Mouse (Mus musculus) left cerebral cortex, adult 6 months (tissue): Measurements from ENCODE around the gene Grin2a. TPM values are rescaled to one million over a fixed set of nuclear protein-coding genes. Genes with fewer than 3 reads are reported as not detected.

Experiments used
- long read RNA-seq, 2 experiments: library from polyadenylated mRNA; unstranded; transcript quantifications; one replicate each; pipeline ENCODE4 v2.0.0; 2019 to 2020
- polyA plus RNA-seq: library from polyadenylated mRNA; unstranded; fragments of <200 nt; fragmentation: Nextera tagmentation; gene quantifications from 2 replicates; pipeline ENCODE4 v1.2.3, GENCODE M21; 2021

Grin2a gene
- 22.2 and 23.3 TPM in 2 replicates for polyA plus RNA-seq
- long read RNA-seq, experiment 1, partial matches to known transcripts: 4 of 60 reads
- long read RNA-seq, experiment 1, other reads (novel, unspliced or antisense): 55 of 60 reads
- long read RNA-seq, experiment 2, partial matches to known transcripts: 1 of 71 reads
- long read RNA-seq, experiment 2, other reads (novel, unspliced or antisense): 70 of 71 reads

DNA sequence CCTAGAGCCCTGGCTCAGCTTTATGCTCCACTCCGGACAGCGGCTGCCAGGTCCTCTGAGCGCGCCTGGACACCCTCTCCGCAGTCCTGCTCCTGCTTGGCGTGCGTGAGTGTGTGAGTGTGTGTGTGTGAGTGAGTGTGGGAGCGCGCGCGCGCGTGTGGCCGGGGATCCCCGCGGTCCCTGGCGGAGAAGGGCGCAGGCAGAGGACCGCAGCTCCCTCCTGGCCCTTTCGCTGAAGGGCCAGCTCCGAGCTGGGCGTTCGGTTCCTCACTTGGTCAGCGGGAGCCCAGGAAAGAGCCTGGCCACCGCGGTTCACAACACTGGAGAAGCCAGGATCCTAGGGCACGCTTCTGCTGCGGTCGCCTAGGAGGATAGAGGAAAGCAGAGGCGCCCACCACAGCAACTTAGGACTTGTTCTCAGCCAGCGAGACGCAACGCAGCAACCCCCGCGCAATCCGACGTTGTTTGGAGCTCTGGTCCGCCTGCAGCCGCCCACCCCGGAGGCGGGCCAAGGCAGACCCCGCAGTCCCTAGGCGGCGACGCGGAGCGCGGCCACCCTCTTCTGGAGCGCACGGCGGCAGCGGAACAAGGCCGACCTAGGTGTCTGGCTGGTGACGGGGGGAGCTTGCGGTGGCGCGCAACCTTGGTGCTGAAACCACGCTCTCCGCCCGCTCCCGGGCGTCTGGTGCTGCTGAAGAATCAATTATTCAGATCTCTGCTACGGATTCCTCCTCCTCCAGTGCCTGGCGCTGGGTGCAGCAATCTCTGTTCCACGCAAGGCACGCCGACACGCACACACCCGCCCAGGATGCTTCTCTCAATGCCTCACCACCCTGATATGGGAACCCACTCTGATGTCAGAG lies at the start of gene Grin2a:
Gene Grin2a (minus strand): TSS at position 610 of the 863 bp plus-strand sequence.

Other genes starting within 250 kb of the Grin2a start
- gene Rpl39l, start 174.7 kb upstream of the Grin2a start, polyA plus RNA-seq: 0.20 and 0.85 TPM in 2 replicates
- not detected in 2 replicates for gene Atf7ip2, start 197.2 kb upstream of the Grin2a start, polyA plus RNA-seq